Mouse (Mus musculus): ENCODE measurements around the gene Gm5089.

DNA sequence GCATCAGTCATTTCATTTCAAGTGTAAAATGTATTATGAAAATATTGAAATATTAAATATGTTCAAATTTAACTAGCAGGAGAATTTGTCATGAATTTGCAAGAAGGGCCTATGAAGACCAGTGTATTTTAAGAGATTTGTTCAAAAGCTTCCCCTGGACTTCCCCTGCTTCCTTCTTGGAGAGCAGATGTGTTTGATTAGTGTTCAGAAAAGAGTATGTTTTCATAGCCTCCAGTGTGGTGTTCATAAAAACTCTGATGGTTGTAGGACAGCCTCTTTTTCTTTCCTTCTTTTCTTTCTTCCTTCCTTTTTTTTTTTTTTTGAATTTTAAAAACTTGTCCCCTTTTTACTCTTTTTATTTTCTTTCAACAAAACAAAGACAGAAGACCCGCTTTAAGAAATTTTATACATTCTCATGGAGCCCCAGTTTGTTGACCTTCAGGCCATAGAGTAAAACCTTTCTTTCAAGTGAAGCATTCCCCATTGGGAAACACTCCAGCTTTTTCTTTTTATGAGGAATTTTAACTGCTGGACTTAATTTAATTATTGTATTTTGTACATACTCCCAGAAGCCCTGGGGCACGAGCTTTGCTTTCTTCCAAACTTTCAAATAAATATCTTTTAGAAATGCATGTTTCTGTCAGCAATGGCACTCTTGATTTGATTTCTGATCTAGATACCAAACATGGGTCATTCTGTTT lies 37.9 kb downstream of the Gm5089 start:
- TF ChIP-seq POLR2A (IDR thresholded peaks at IDR 0.05; ENCODE audit: borderline replicate concordance, insufficient read depth, low read length) (no peak), CTCF (IDR thresholded peaks at IDR 0.05; ENCODE audit: borderline replicate concordance, insufficient read depth, low read depth, low read length) (no peak)

Measured in cerebellum, adult 2 months (tissue).